ENCODE assay signal across 10 mouse cellular contexts in the genomic region with DNA sequence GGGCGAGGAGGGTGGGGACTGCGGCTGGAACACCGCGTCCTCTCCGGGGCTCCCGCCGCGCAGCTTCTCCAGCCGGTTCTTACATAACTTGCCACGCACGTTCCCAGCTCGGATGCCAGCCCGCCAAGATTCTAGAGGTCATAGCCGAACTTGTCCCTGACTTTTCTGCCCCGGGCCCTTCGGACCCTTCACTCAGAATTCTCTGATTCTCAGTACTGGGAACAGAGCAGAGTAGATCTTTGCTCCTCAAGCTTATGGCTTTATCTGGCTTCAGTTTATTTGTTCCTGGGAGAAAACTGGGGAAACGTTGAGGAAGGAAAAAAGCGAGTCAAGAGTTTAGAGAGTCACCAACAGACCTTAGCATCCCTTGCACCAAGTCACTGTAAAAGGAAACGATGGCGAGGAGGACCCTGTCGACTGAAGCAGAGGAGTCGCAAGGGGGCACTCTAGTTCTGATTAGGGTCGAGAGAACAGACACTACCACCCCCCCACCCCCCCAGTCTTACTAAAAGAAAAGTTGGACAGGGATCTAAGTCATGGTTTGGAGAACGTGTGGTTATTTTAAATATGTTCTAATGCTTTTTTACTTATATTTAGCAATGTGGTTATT. TPM values are rescaled to one million over a fixed set of nuclear protein-coding genes. Genes with fewer than 3 reads are reported as not detected.
A peak's percentile ranks its signal among the peaks of the same experiment; 100 is the strongest.
DNase-seq lines count a peak whose midpoint lies in the region; ATAC-seq and TF ChIP-seq lines count a peak whose summit lies in the region.
"Had no signal": no experiment of that assay in that cellular context is flagged by ENCODE, and none has a peak within 500 bp of the region (broad histone marks: within the 10 kb centered on the region; RNA-seq: fewer than 3 reads in every experiment).

No protein-coding gene starts in this region.

- peak overlapping the region; percentile 89 for H3K4me2 ChIP-seq in limb, embryonic 14.5 days (replicated peaks; ENCODE audit: low read depth, low read length, severe bottlenecking)
- peak overlapping the region; percentile 100 for H3K4me2 ChIP-seq in midbrain, embryonic 16.5 days (ENCODE audit: low read length)
- peak overlapping the region; percentile 100 for H3K4me2 ChIP-seq in stomach, embryonic 16.5 days (ENCODE audit: low read depth, low read length)

- ATAC-seq in erythroblast, adult 5-6 weeks (replicated peaks; ENCODE audit: low FRiP score, poor library complexity, severe bottlenecking), result no peak
- no peak for ATAC-seq in limb, embryonic 14.5 days (ENCODE audit: low FRiP score, low read depth)
- no peak for ATAC-seq in midbrain, embryonic 16.5 days
- no peak for ATAC-seq in stomach, embryonic 16.5 days (ENCODE audit: insufficient read depth, low FRiP score)

- peak overlapping the region; percentile 63 for H3K4me3 ChIP-seq in erythroblast, embryonic 14.5 days (replicated peaks)
- peak overlapping the region; percentile 67 for H3K4me3 ChIP-seq in embryonic facial prominence, embryonic 10.5 days
- peak overlapping the region; percentile 48 for H3K4me3 ChIP-seq in limb, embryonic 14.5 days (replicated peaks; ENCODE audit: low read length)
- peak overlapping the region; percentile 66 for H3K4me3 ChIP-seq in midbrain, embryonic 16.5 days (ENCODE audit: low read depth, low read length)
- H3K4me3 ChIP-seq in stomach, embryonic 16.5 days (replicated peaks; ENCODE audit: low read length), result peak overlapping the region; percentile 61

- H3K27me3 ChIP-seq in erythroblast, embryonic 14.5 days (ENCODE audit: control insufficient read depth), result peaks cover 55% of the 10 kb centered on the region
- H3K27me3 ChIP-seq in embryonic facial prominence, embryonic 10.5 days (replicated peaks; ENCODE audit: low read depth, poor library complexity, severe bottlenecking), result 0 out of 2 replicates have a peak, but pooled peaks cover 6% of the 10 kb centered on the region
- H3K27me3 ChIP-seq in limb, embryonic 14.5 days (ENCODE audit: control insufficient read depth, insufficient read depth, low read length), result no peaks in the 10 kb centered on the region
- H3K27me3 ChIP-seq in midbrain, embryonic 16.5 days (ENCODE audit: control insufficient read depth, insufficient read depth, low read depth, low read length), result peaks cover 2% of the 10 kb centered on the region
- no peaks in the 10 kb centered on the region for H3K27me3 ChIP-seq in stomach, embryonic 16.5 days (ENCODE audit: control insufficient read depth, insufficient read depth, low read length)
- H3K27me3 ChIP-seq: CH12.LX had no signal

- peak overlapping the region; percentile 42 for H3K9ac ChIP-seq in limb, embryonic 14.5 days (ENCODE audit: low read depth, low read length, severe bottlenecking)
- peak overlapping the region; percentile 50; the same call in 1 of the 2 replicates for H3K9ac ChIP-seq in midbrain, embryonic 16.5 days (ENCODE audit: low read depth, low read length)
- H3K9ac ChIP-seq in stomach, embryonic 16.5 days (ENCODE audit: low read length), result peak overlapping the region; percentile 62

- TF ChIP-seq POLR2A in limb, embryonic 14.5 days (IDR thresholded peaks at IDR 0.05; ENCODE audit: borderline replicate concordance, extremely low read depth, insufficient read depth, insufficient read length), result no peak

- H3K9me3 ChIP-seq in erythroblast, embryonic 14.5 days (ENCODE audit: control insufficient read depth, low read length), result peaks cover 9% of the 10 kb centered on the region
- no peaks in the 10 kb centered on the region for H3K9me3 ChIP-seq in embryonic facial prominence, embryonic 10.5 days
- no peaks in the 10 kb centered on the region for H3K9me3 ChIP-seq in limb, embryonic 14.5 days (ENCODE audit: control insufficient read depth, low read length)
- no peaks in the 10 kb centered on the region for H3K9me3 ChIP-seq in midbrain, embryonic 16.5 days (replicated peaks; ENCODE audit: control insufficient read depth, low read length, poor library complexity, severe bottlenecking)
- H3K9me3 ChIP-seq in stomach, embryonic 16.5 days (replicated peaks; ENCODE audit: control insufficient read depth, low read length), result no peaks in the 10 kb centered on the region

- peak; percentile 69 for DNase-seq in embryonic facial prominence, embryonic 10.5 days (ENCODE audit: low spot score)
- peak; percentile 74 for DNase-seq in heart, adult 8-10 months (ENCODE audit: low spot score)
- DNase-seq in kidney, adult 8-10 months, result peak; percentile 82 to 86
- peak; percentile 85 for DNase-seq in limb, embryonic 14.5 days (ENCODE audit: low spot score)

- peaks cover 17% of the 10 kb centered on the region for H3K4me1 ChIP-seq in erythroblast, embryonic 14.5 days (ENCODE audit: control insufficient read depth)
- peaks cover 23% of the 10 kb centered on the region for H3K4me1 ChIP-seq in embryonic facial prominence, embryonic 10.5 days
- 0 out of 2 replicates have a peak, but pooled peaks cover 6% of the 10 kb centered on the region for H3K4me1 ChIP-seq in limb, embryonic 14.5 days (ENCODE audit: control insufficient read depth, insufficient read depth, low read length)
- H3K4me1 ChIP-seq in midbrain, embryonic 16.5 days (ENCODE audit: control insufficient read depth, insufficient read depth, low read length), result peaks cover 12% of the 10 kb centered on the region
- peaks cover 4% of the 10 kb centered on the region; the same call in 1 of the 2 replicates for H3K4me1 ChIP-seq in stomach, embryonic 16.5 days (ENCODE audit: control insufficient read depth, insufficient read depth, low read length)

- H3K36me3 ChIP-seq in erythroblast, embryonic 14.5 days (ENCODE audit: control insufficient read depth), result no peaks in the 10 kb centered on the region
- H3K36me3 ChIP-seq in embryonic facial prominence, embryonic 10.5 days (replicated peaks), result peaks cover 5% of the 10 kb centered on the region
- H3K36me3 ChIP-seq in limb, embryonic 14.5 days (ENCODE audit: control insufficient read depth, insufficient read depth, low read length), result no peaks in the 10 kb centered on the region
- no peaks in the 10 kb centered on the region for H3K36me3 ChIP-seq in midbrain, embryonic 16.5 days (ENCODE audit: control insufficient read depth, insufficient read depth, low read length)
- H3K36me3 ChIP-seq in stomach, embryonic 16.5 days (ENCODE audit: control insufficient read depth, insufficient read depth, low read length), result no peaks in the 10 kb centered on the region

- WGBS in embryonic facial prominence, embryonic 10.5 days, result 2% methylated on average over 24 of the region's 24 CpGs
- WGBS in limb, embryonic 14.5 days, result 3% methylated on average over 24 of the region's 24 CpGs
- 2% methylated on average over 24 of the region's 24 CpGs for WGBS in midbrain, embryonic 16.5 days
- WGBS in stomach, embryonic 16.5 days, result 3% methylated on average over 24 of the region's 24 CpGs

- H3K27ac ChIP-seq in embryonic facial prominence, embryonic 10.5 days (replicated peaks), result peak overlapping the region; percentile 75
- H3K27ac ChIP-seq in limb, embryonic 14.5 days (replicated peaks; ENCODE audit: low read depth, low read length), result no peak overlapping the region
- H3K27ac ChIP-seq in midbrain, embryonic 16.5 days (ENCODE audit: low read length), result no peak overlapping the region
- peak overlapping the region; percentile 3; the same call in 1 of the 2 replicates for H3K27ac ChIP-seq in stomach, embryonic 16.5 days (ENCODE audit: low read length)

RNA-seq across cellular contexts. Expression of a gene that starts 0.9 kb away (rescaled TPM):
- 0.05 and 0.33 TPM in 2 replicates for polyA plus RNA-seq in erythroblast, embryonic 14.5 days (2012)
- total RNA-seq in erythroblast, adult 5-6 weeks (2015; ENCODE audit: low replicate concordance), result not detected in 2 replicates
- not detected in 2 replicates for total RNA-seq in erythroblast, adult 5-6 weeks (2017; ENCODE audit: low replicate concordance)
- polyA plus RNA-seq in embryonic facial prominence, embryonic 10.5 days (2016; fragmentation: Nextera tagmentation; extraction: Ambion mirVana), result 11.5 and 13.4 TPM in 2 replicates
- total RNA-seq in heart, adult 8-10 months (2022), result 10 to 100 TPM; 12.0 to 58.8 (median 26.9) TPM
- 8.4 and 10.9 TPM in 2 replicates for polyA plus RNA-seq in limb, embryonic 14.5 days (2012; rRNA removed)
- polyA plus RNA-seq in limb, embryonic 14.5 days (2014; fragmentation: Nextera tagmentation; extraction: Ambion mirVana), result 4.4 and 5.4 TPM in 2 replicates
- polyA plus RNA-seq in midbrain, embryonic 16.5 days (2015; fragmentation: Nextera tagmentation; extraction: Ambion mirVana), result 4.8 and 5.2 TPM in 2 replicates
- 3.8 and 5.2 TPM in 2 replicates for polyA plus RNA-seq in stomach, embryonic 16.5 days (2015; fragmentation: Nextera tagmentation; extraction: Ambion mirVana)

RNA-seq across cellular contexts. Expression of a gene that starts 8.9 kb away (rescaled TPM):
- not detected in 2 replicates for polyA plus RNA-seq in erythroblast, embryonic 14.5 days (2012)
- 19.0 and 37.9 TPM in 2 replicates for total RNA-seq in erythroblast, adult 5-6 weeks (2015; ENCODE audit: low replicate concordance)
- 7.0 and 15.9 TPM in 2 replicates for total RNA-seq in erythroblast, adult 5-6 weeks (2017; ENCODE audit: low replicate concordance)
- 7.6 and 10.2 TPM in 2 replicates for polyA plus RNA-seq in embryonic facial prominence, embryonic 10.5 days (2016; fragmentation: Nextera tagmentation; extraction: Ambion mirVana)
- total RNA-seq in heart, adult 8-10 months (2022), result 10 to 100 TPM in 2 of 4 experiments, 1 to 10 TPM in 2; 6.3 to 12.0 (median 8.4) TPM
- polyA plus RNA-seq in limb, embryonic 14.5 days (2012; rRNA removed), result 16.6 and 20.6 TPM in 2 replicates
- polyA plus RNA-seq in limb, embryonic 14.5 days (2014; fragmentation: Nextera tagmentation; extraction: Ambion mirVana), result 16.6 and 21.1 TPM in 2 replicates
- polyA plus RNA-seq in midbrain, embryonic 16.5 days (2015; fragmentation: Nextera tagmentation; extraction: Ambion mirVana), result 18.2 and 18.5 TPM in 2 replicates
- 28.8 and 30.0 TPM in 2 replicates for polyA plus RNA-seq in stomach, embryonic 16.5 days (2015; fragmentation: Nextera tagmentation; extraction: Ambion mirVana)

RNA-seq across cellular contexts. Expression of a gene that starts 10.8 kb away (rescaled TPM):
- polyA plus RNA-seq in erythroblast, embryonic 14.5 days (2012), result 3.5 and 4.3 TPM in 2 replicates
- total RNA-seq in erythroblast, adult 5-6 weeks (2015; ENCODE audit: low replicate concordance), result 8.8 and 13.1 TPM in 2 replicates
- 6.1 and 9.8 TPM in 2 replicates for total RNA-seq in erythroblast, adult 5-6 weeks (2017; ENCODE audit: low replicate concordance)
- 33.4 and 36.1 TPM in 2 replicates for polyA plus RNA-seq in embryonic facial prominence, embryonic 10.5 days (2016; fragmentation: Nextera tagmentation; extraction: Ambion mirVana)
- 100 to 1,000 TPM; 102 to 115 (median 107) TPM for total RNA-seq in heart, adult 8-10 months (2022)
- 116 and 150 TPM in 2 replicates for polyA plus RNA-seq in limb, embryonic 14.5 days (2012; rRNA removed)
- 35.8 and 36.1 TPM in 2 replicates for polyA plus RNA-seq in limb, embryonic 14.5 days (2014; fragmentation: Nextera tagmentation; extraction: Ambion mirVana)
- 27.1 and 35.1 TPM in 2 replicates for polyA plus RNA-seq in midbrain, embryonic 16.5 days (2015; fragmentation: Nextera tagmentation; extraction: Ambion mirVana)
- polyA plus RNA-seq in stomach, embryonic 16.5 days (2015; fragmentation: Nextera tagmentation; extraction: Ambion mirVana), result 33.9 and 34.6 TPM in 2 replicates

RNA-seq across cellular contexts. Expression of a gene that starts 11.6 kb away (rescaled TPM):
- polyA plus RNA-seq in erythroblast, embryonic 14.5 days (2012), result 17.3 and 50.1 TPM in 2 replicates
- total RNA-seq in erythroblast, adult 5-6 weeks (2015; ENCODE audit: low replicate concordance), result 35.5 and 95.7 TPM in 2 replicates
- total RNA-seq in erythroblast, adult 5-6 weeks (2017; ENCODE audit: low replicate concordance), result 87.3 and 106 TPM in 2 replicates
- 374 and 377 TPM in 2 replicates for polyA plus RNA-seq in embryonic facial prominence, embryonic 10.5 days (2016; fragmentation: Nextera tagmentation; extraction: Ambion mirVana)
- 100 to 1,000 TPM; 312 to 354 (median 350) TPM for total RNA-seq in heart, adult 8-10 months (2022)
- polyA plus RNA-seq in limb, embryonic 14.5 days (2012; rRNA removed), result 113 and 155 TPM in 2 replicates
- polyA plus RNA-seq in limb, embryonic 14.5 days (2014; fragmentation: Nextera tagmentation; extraction: Ambion mirVana), result 294 and 303 TPM in 2 replicates
- 247 and 260 TPM in 2 replicates for polyA plus RNA-seq in midbrain, embryonic 16.5 days (2015; fragmentation: Nextera tagmentation; extraction: Ambion mirVana)
- 290 and 321 TPM in 2 replicates for polyA plus RNA-seq in stomach, embryonic 16.5 days (2015; fragmentation: Nextera tagmentation; extraction: Ambion mirVana)

RNA-seq across cellular contexts. Expression of a gene that starts 21.6 kb away (rescaled TPM):
- not detected in 2 replicates for polyA plus RNA-seq in erythroblast, embryonic 14.5 days (2012)
- total RNA-seq in erythroblast, adult 5-6 weeks (2015; ENCODE audit: low replicate concordance), result not detected in 2 replicates
- not detected in 2 replicates for total RNA-seq in erythroblast, adult 5-6 weeks (2017; ENCODE audit: low replicate concordance)
- 120 and 133 TPM in 2 replicates for polyA plus RNA-seq in embryonic facial prominence, embryonic 10.5 days (2016; fragmentation: Nextera tagmentation; extraction: Ambion mirVana)
- 100 to 1,000 TPM; 170 to 196 (median 181) TPM for total RNA-seq in heart, adult 8-10 months (2022)
- polyA plus RNA-seq in limb, embryonic 14.5 days (2012; rRNA removed), result 11.3 and 14.9 TPM in 2 replicates
- polyA plus RNA-seq in limb, embryonic 14.5 days (2014; fragmentation: Nextera tagmentation; extraction: Ambion mirVana), result 11.5 and 16.4 TPM in 2 replicates
- 7.6 and 9.2 TPM in 2 replicates for polyA plus RNA-seq in midbrain, embryonic 16.5 days (2015; fragmentation: Nextera tagmentation; extraction: Ambion mirVana)
- 2.4 and 2.9 TPM in 2 replicates for polyA plus RNA-seq in stomach, embryonic 16.5 days (2015; fragmentation: Nextera tagmentation; extraction: Ambion mirVana)
- total RNA-seq: neutrophil, adult 5-6 weeks had no signal

Comparison
In these comparisons a context has a peak if more than half of its experiments do, and no peak if none do; other contexts are left out.
1. H3K27ac ChIP-seq: peak in embryonic facial prominence, embryonic 10.5 days (single experiment) and stomach, embryonic 16.5 days (single experiment); none in limb, embryonic 14.5 days (single experiment) and midbrain, embryonic 16.5 days (single experiment).
2. Peak in every context shown above with its lines, with median percentiles within 50 percentile points of each other: H3K4me3 ChIP-seq, DNase-seq, H3K4me2 ChIP-seq and H3K9ac ChIP-seq.